Mouse (Mus musculus) intestine, embryonic 16.5 days (tissue): ENCODE results near the gene Pitpnc1. TPM values are rescaled to one million over a fixed set of nuclear protein-coding genes. Genes with fewer than 3 reads are reported as not detected.

Experiments
- ATAC-seq: fragments of 200-750 bp; cut with Nextera tagmentation; 2 replicates; pipeline ENCODE4 v1.8.0; 2017; ENCODE audit warnings: moderate TSS enrichment, moderate library complexity
- H3K27ac ChIP-seq: fragments of 300-500 bp; sonication (generic); 2 replicates; pipeline ENCODE4 v1.5.1; 2014; ENCODE audit warnings: mild to moderate bottlenecking, low read length
- H3K27me3 ChIP-seq: fragments of 300-500 bp; sonication (generic); replicated peaks from 2 replicates; pipeline ENCODE4 v1.6.1; 2014; ENCODE audit warnings: low read length, control low read depth, mixed read lengths; ENCODE audit not compliant: control insufficient read depth, insufficient read depth
- H3K36me3 ChIP-seq: fragments of 300-500 bp; sonication (generic); 2 replicates; pipeline ENCODE4 v1.6.1; 2014; ENCODE audit warnings: low read length, control low read depth; ENCODE audit not compliant: control insufficient read depth, insufficient read depth
- H3K4me1 ChIP-seq: fragments of 300-500 bp; sonication (generic); 2 replicates; pipeline ENCODE4 v1.6.1; 2014; ENCODE audit warnings: low read length, control low read depth, mixed read lengths; ENCODE audit not compliant: control insufficient read depth, insufficient read depth
- H3K4me2 ChIP-seq: fragments of 300-500 bp; sonication (generic); 2 replicates; pipeline ENCODE4 v1.6.1; 2014; ENCODE audit warnings: low read depth, low read length, control low read depth
- H3K4me3 ChIP-seq: fragments of 300-500 bp; sonication (generic); 2 replicates; pipeline ENCODE4 v1.5.1; 2014; ENCODE audit warnings: mild to moderate bottlenecking, low read length
- H3K9ac ChIP-seq: fragments of 300-500 bp; sonication (generic); 2 replicates; pipeline ENCODE4 v1.6.1; 2014; ENCODE audit warnings: low read depth, low read length
- H3K9me3 ChIP-seq: fragments of 300-500 bp; sonication (generic); 2 replicates; pipeline ENCODE4 v1.6.1; 2016; ENCODE audit warnings: low read length, control low read depth; ENCODE audit not compliant: control insufficient read depth
- whole genome bisulfite sequencing: fragments of 180-500 bp; shearing (Covaris S2); extraction: QIAGEN DNeasy Blood & Tissue Kit; methylation state at CpG from one replicate; pipeline ENCODE4 v1.1.7; 2014; 5-methylcytosine and 5-hydroxymethylcytosine counted together
- polyA plus RNA-seq: library from polyadenylated mRNA; unstranded; fragments of >200 nt; fragmentation: Nextera tagmentation; extraction: Ambion mirVana; gene quantifications from 2 replicates; pipeline ENCODE4 v1.2.1, GENCODE M21; 2015

Pitpnc1 gene
- polyA plus RNA-seq, 1 experiment from 2014 or later, result 10.6 TPM

- Histone ChIP-seq H3K9ac (no peak overlapping the region), H3K4me1 (peaks cover 7% of the 10 kb centered on the region; the same call in 1 of the 2 replicates)
- WGBS, result 97% methylated on average over 3 of the region's 3 CpGs
These were observed 137.6 kb downstream of the Pitpnc1 start for GRCm38 (mm10) chr11:107332905-107333304.

DNA sequence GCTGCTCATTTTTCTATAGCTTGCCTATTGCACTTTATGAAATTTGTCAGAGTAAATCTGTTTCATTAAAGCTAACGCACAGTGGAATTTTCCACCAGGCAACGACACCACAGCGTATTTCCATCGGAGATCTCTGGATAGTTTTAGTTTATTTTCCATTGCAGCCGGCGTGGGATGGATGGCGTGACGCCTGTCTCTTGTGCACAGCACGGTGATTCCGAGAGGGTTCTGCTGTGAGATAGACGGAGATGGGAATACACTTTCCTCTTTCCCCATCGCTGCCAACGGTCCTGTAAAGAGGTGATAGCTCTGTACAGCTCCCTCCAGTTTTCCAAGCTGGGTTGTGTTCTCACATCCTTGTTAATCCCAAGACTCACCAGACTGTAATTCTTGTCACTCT, 138.2 kb downstream of the Pitpnc1 start:
- ATAC-seq, result no peak
- no peak overlapping the region for H3K4me2 ChIP-seq

More at GRCm38 (mm10) chr11:107332905-107333304, 137.6 kb downstream of the Pitpnc1 start:
- 0 out of 2 replicates have a peak, but pooled peaks cover 2% of the 10 kb centered on the region for H3K9me3 ChIP-seq
- no peak overlapping the region for H3K4me3 ChIP-seq
- no peak overlapping the region for H3K4me2 ChIP-seq
- no peak for ATAC-seq
- H3K36me3 ChIP-seq, result no peaks in the 10 kb centered on the region
- no peaks in the 10 kb centered on the region for H3K27me3 ChIP-seq
- H3K27ac ChIP-seq, result no peak overlapping the region

DNA sequence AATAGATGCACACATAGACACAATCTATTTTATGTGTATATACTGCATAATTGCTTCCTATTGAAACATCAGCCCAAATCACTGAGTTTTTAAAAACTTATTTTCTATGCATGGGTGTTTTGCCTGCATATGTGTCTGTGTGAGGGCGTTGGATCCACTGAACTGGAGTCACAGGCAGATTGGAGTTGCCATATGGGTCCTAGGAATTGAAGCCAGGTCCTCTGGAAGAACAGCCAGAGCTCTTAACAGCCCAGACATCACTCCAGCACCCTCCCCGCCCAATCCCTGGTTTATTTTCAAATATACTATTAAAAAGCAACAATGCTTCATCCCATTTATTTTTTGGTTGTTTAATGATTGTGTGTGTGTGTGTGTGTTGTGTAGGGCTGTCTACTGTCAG, 139.1 kb downstream of the Pitpnc1 start:
- no peaks in the 10 kb centered on the region for H3K36me3 ChIP-seq
- 85% methylated on average over 2 of the region's 2 CpGs for WGBS
- no peak overlapping the region for H3K27ac ChIP-seq
- 0 out of 2 replicates have a peak, but pooled peaks cover 2% of the 10 kb centered on the region for H3K9me3 ChIP-seq
- H3K4me3 ChIP-seq, result no peak overlapping the region
- ATAC-seq, result no peak
- 0 out of 2 replicates have a peak, but pooled peaks cover 3% of the 10 kb centered on the region for H3K4me1 ChIP-seq
- no peak overlapping the region for H3K9ac ChIP-seq
- H3K4me2 ChIP-seq, result no peak overlapping the region
- no peaks in the 10 kb centered on the region for H3K27me3 ChIP-seq

More for the DNA sequence above, 138.2 kb downstream of the Pitpnc1 start:
- H3K9me3 ChIP-seq, result 0 out of 2 replicates have a peak, but pooled peaks cover 2% of the 10 kb centered on the region
- H3K27me3 ChIP-seq, result no peaks in the 10 kb centered on the region
- WGBS, result 84% methylated on average over 13 of the region's 13 CpGs
- no peak overlapping the region for H3K4me3 ChIP-seq
- no peaks in the 10 kb centered on the region for H3K36me3 ChIP-seq
- H3K4me1 ChIP-seq, result peaks cover 4% of the 10 kb centered on the region; the same call in 1 of the 2 replicates
- H3K27ac ChIP-seq, result no peak overlapping the region
- no peak overlapping the region for H3K9ac ChIP-seq

DNA sequence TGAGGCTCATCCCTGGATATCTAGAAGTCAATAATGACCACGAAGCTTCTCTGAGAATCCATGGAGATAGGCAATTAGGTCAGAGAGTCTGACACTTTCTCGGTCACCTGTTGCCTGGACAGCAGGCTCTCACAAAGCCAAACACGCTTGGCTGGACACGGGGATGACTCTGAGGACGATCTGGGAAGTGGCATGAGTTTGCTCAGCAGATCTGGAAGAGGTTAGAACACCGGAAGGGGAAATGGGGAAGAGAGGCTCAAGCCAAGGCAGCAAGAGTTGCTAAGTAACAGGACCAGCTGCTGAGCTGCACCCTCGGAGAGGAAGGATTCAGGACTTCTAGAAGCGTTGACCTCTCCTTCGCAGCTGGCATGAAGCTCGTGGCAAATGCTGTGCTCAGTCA, 143.2 kb downstream of the Pitpnc1 start:
- Histone ChIP-seq H3K27me3 (no peaks in the 10 kb centered on the region), H3K4me2 (no peak overlapping the region), H3K9me3 (no peaks in the 10 kb centered on the region), H3K9ac (no peak overlapping the region), H3K27ac (no peak overlapping the region), H3K36me3 (no peaks in the 10 kb centered on the region), H3K4me1 (no peaks in the 10 kb centered on the region), H3K4me3 (no peak overlapping the region)
- no peak for ATAC-seq
- 82% methylated on average over 10 of the region's 10 CpGs for WGBS

DNA sequence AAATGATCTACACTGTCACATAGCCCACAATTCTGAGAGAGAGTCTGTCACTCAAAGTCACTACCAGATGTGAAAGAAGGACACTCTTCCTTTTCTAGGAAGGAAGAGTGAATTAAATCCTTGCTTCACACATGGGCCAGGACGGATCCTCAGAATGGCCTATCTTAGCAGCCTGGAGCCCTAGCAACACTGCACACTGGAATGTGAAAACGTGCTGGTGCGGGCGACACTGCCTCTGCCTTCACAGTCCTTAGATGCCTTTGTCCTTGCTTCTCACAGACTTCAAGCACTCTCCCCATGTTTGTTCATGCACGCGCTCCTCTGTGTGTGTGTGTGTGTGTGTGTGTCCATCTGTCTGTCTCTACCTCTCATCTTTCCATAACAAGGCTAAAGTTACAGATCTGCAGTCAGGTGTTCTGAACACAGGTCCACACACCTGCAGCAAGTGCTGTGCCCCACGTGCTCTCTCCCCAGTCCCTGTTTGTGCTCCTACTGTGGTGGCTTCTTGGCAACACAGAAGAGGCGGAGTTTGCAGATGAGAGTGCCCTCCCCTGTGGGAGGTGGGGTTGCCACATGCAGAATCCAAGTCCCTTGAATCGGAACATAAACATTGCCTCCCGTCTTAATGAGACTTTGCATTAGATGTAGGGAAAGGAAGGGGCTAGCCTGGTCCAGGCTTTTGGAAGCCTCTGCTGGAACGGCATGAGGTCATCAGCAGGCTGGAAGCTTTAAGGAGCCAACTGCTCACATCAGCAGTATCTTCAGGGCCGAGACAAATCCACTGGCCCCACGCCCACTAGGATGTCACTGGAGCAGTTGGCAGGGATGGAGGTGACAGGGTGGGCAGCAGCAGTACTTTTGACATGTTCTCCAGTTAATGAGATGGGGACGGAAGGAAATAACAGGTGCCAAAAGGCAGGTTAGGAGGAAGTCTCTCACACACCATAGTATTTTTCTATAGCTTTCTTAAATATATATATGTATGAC, 144.5 kb downstream of the Pitpnc1 start:
- Histone ChIP-seq H3K4me1 (no peaks in the 10 kb centered on the region), H3K4me3 (no peak overlapping the region), H3K9ac (no peak overlapping the region), H3K27ac (no peak overlapping the region), H3K9me3 (no peaks in the 10 kb centered on the region), H3K4me2 (no peak overlapping the region), H3K27me3 (no peaks in the 10 kb centered on the region), H3K36me3 (no peaks in the 10 kb centered on the region)
- 58% methylated on average over 14 of the region's 14 CpGs for WGBS
- no peak for ATAC-seq

GRCm38 (mm10) chr11:107325226-107325625, 145.3 kb downstream of the Pitpnc1 start:
- WGBS, result 89% methylated on average over 4 of the region's 4 CpGs
- Histone ChIP-seq H3K4me1 (no peaks in the 10 kb centered on the region), H3K27me3 (no peaks in the 10 kb centered on the region), H3K4me2 (no peak overlapping the region), H3K36me3 (no peaks in the 10 kb centered on the region), H3K9me3 (no peaks in the 10 kb centered on the region), H3K27ac (no peak overlapping the region), H3K9ac (no peak overlapping the region), H3K4me3 (no peak overlapping the region)
- ATAC-seq, result no peak

- Histone ChIP-seq H3K4me2 (no peak overlapping the region), H3K27ac (peak overlapping the region; percentile 11)
- WGBS, result 55% methylated on average over 18 of the region's 18 CpGs
These were observed 147.3 kb downstream of the Pitpnc1 start for GRCm38 (mm10) chr11:107323173-107323572.

GRCm38 (mm10) chr11:107322226-107322625, 148.3 kb downstream of the Pitpnc1 start:
- no peaks in the 10 kb centered on the region for H3K36me3 ChIP-seq
- no peak overlapping the region for H3K27ac ChIP-seq
- no peaks in the 10 kb centered on the region for H3K4me1 ChIP-seq
- 90% methylated on average over 13 of the region's 13 CpGs for WGBS
- H3K9me3 ChIP-seq, result no peaks in the 10 kb centered on the region
- no peak for ATAC-seq
- H3K4me2 ChIP-seq, result no peak overlapping the region
- no peak overlapping the region for H3K9ac ChIP-seq
- no peaks in the 10 kb centered on the region for H3K27me3 ChIP-seq
- H3K4me3 ChIP-seq, result no peak overlapping the region

More at GRCm38 (mm10) chr11:107323173-107323572, 147.3 kb downstream of the Pitpnc1 start:
- ATAC-seq, result no peak
- Histone ChIP-seq H3K4me3 (no peak overlapping the region), H3K9me3 (no peaks in the 10 kb centered on the region), H3K4me1 (no peaks in the 10 kb centered on the region), H3K36me3 (no peaks in the 10 kb centered on the region), H3K27me3 (no peaks in the 10 kb centered on the region), H3K9ac (no peak overlapping the region)

- Histone ChIP-seq H3K9me3 (no peaks in the 10 kb centered on the region), H3K36me3 (no peaks in the 10 kb centered on the region), H3K4me2 (no peak overlapping the region), H3K9ac (no peak overlapping the region), H3K4me3 (no peak overlapping the region), H3K27me3 (no peaks in the 10 kb centered on the region), H3K27ac (no peak overlapping the region), H3K4me1 (no peaks in the 10 kb centered on the region)
- no peak for ATAC-seq
- WGBS, result 85% methylated on average over 3 of the region's 3 CpGs
These were observed 148.7 kb downstream of the Pitpnc1 start for GRCm38 (mm10) chr11:107321819-107322218.
